Mouse (Mus musculus) heart, adult 2 months (tissue): ENCODE measurements around the gene St7l. TPM values are rescaled to one million over a fixed set of nuclear protein-coding genes. Genes with fewer than 3 reads are reported as not detected.
A peak's percentile ranks its signal among the peaks of the same experiment; 100 is the strongest.

Experiments
- DNase-seq, 2 experiments: peaks; one replicate each; pipeline ENCODE4 v3.0.0; 2021
- H3K27ac ChIP-seq: fragments of 200-600 bp; 2 replicates; pipeline ENCODE4 v1.8.1; 2022
- H3K27me3 ChIP-seq: fragments of 200-500 bp; 2 replicates; pipeline ENCODE4 v1.6.1; 2012; ENCODE audit warnings: mild to moderate bottlenecking, low read length, inconsistent platforms, mixed read lengths; ENCODE audit not compliant: control insufficient read depth, insufficient read depth
- H3K36me3 ChIP-seq: fragments of 200-500 bp; 2 replicates; pipeline ENCODE4 v1.6.1; 2012; ENCODE audit warnings: low read length, inconsistent platforms; ENCODE audit not compliant: control insufficient read depth, insufficient read depth
- H3K4me1 ChIP-seq: fragments of 200-500 bp; 2 replicates; pipeline ENCODE4 v1.6.1; 2011; ENCODE audit warnings: low read length; ENCODE audit not compliant: control insufficient read depth, insufficient read depth
- H3K4me3 ChIP-seq: fragments of 200-600 bp; 2 replicates; pipeline ENCODE4 v1.8.1; 2022
- H3K79me2 ChIP-seq: fragments of 200-500 bp; replicated peaks from 2 replicates; pipeline ENCODE4 v1.6.1; 2012; ENCODE audit warnings: mild to moderate bottlenecking, inconsistent platforms, low read length, moderate library complexity, mixed read lengths; ENCODE audit not compliant: control insufficient read depth, insufficient read depth
- H3K9ac ChIP-seq: fragments of 200-500 bp; 2 replicates; pipeline ENCODE4 v1.6.1; 2012; ENCODE audit warnings: low read depth, mild to moderate bottlenecking, control low read depth, inconsistent platforms, low read length, mixed read lengths
- CTCF ChIP-seq: fragments of 200-600 bp; IDR thresholded peaks from 2 replicates; pipeline ENCODE4 v1.8.1; 2022; ENCODE audit warnings: antibody characterized with exemption, mild to moderate bottlenecking, moderate library complexity
- EP300 ChIP-seq: fragments of 200-500 bp; IDR thresholded peaks from 2 replicates; pipeline ENCODE4 v1.6.1; 2011; ENCODE audit warnings: low read depth, low read length, control low read depth; ENCODE audit not compliant: insufficient read depth
- POLR2A ChIP-seq: fragments of 200-500 bp; IDR thresholded peaks from 2 replicates; pipeline ENCODE4 v1.6.1; 2011; ENCODE audit warnings: mild to moderate bottlenecking, low read depth, low read length, control low read depth; ENCODE audit not compliant: insufficient read depth
- WGBS: fragments of 180-500 bp; shearing (Covaris S2); methylation state at CpG from one replicate; pipeline ENCODE4 v1.1.7; 2018; 5-methylcytosine and 5-hydroxymethylcytosine counted together
- intact Hi-C: fragments of 180-260 bp; cut with DNase I; formaldehyde crosslinking; loops from one replicate; pipeline ENCODE4 v1.15.1; 2025
- polyA plus RNA-seq: library from polyadenylated mRNA; depleted of rRNA; stranded (reverse); fragments of >200 nt; gene quantifications from 2 replicates; pipeline ENCODE4 v1.2.3, GENCODE M21; 2012; rRNA removed
- total RNA-seq, 2 experiments: library from RNA; stranded (reverse); gene quantifications; 2 replicates each; pipeline ENCODE4 v1.2.3; 2021

Gene St7l
- total and polyA plus RNA-seq, 3 experiments: 3.7 to 19.3 (median 16.7) TPM

DNA sequence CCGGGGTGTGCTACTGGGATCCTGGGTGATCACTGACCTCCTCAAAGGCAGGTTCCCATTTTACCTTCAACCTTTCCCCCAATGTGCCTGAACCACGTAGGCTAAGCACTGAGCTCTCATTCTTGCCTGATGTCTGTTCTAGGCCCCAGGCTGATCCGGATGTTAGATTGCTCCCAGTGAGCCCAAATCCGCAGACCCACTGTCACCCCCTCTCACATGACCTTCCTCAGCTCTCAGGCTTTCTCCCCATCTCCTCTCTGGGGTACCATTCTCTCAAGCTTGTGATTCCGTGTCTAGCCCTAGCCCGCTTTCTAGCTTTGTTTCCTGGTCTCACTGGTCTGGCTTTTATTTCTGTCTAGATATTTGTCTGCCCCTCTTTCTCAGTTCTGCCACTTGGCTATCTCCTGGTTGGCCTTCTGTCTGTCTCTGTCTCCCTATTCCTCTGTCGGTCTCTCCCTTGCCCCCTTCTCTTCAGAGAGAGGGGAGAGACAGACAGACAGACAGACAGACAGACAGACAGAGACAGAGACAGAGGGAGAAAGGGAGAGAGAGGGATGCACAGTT lies 102.3 kb downstream of the St7l start:
- Histone ChIP-seq H3K79me2 (no peaks in the 10 kb centered on the region), H3K36me3 (no peaks in the 10 kb centered on the region), H3K4me3 (no peak overlapping the region), H3K27ac (no peak overlapping the region), H3K9ac (no peak overlapping the region), H3K27me3 (peaks cover 12% of the 10 kb centered on the region), H3K4me1 (no peaks in the 10 kb centered on the region)
- intact Hi-C loops: loop anchor here (5.0 kb wide), 2 partner anchors 99 to 179 kb away; partner anchors contain the start of gene Rhoc
- 83% methylated on average over 7 of the region's 7 CpGs for WGBS
- DNase-seq: no peak
- TF ChIP-seq EP300 (no peak), POLR2A (no peak), CTCF (no peak)

GRCm38 (mm10) chr3:104967548-104968300 lies 103.9 kb downstream of the St7l start:
- Histone ChIP-seq H3K4me3 (peak overlapping the region; percentile 71), H3K4me1 (no peaks in the 10 kb centered on the region), H3K27ac (peak overlapping the region; percentile 77), H3K79me2 (no peaks in the 10 kb centered on the region), H3K27me3 (no peaks in the 10 kb centered on the region), H3K9ac (peak overlapping the region; percentile 83), H3K36me3 (no peaks in the 10 kb centered on the region)
- intact Hi-C loops: loop anchor here (2.0 to 5.0 kb wide), 3 partner anchors 100 to 253 kb away; partner anchors contain the start of gene Rhoc
- 2% methylated on average over 49 of the region's 49 CpGs for WGBS
- peak; percentile 91 to 96 for DNase-seq
- TF ChIP-seq CTCF (peak; percentile 96), EP300 (no peak)

Other genes starting within 250 kb of the St7l start
- 100 to 1,000 TPM; 157 to 177 TPM for gene Slc16a1, start 225.3 kb upstream of the St7l start, total RNA-seq
- 91.9 and 179 TPM in 2 replicates for gene Slc16a1, start 225.3 kb upstream of the St7l start, polyA plus RNA-seq
- 10 to 100 TPM; 17.5 to 20.1 TPM for gene Ppm1j, start 82.9 kb upstream of the St7l start, total RNA-seq
- gene Ppm1j, start 82.9 kb upstream of the St7l start, polyA plus RNA-seq: 42.4 and 47.6 TPM in 2 replicates
- gene Fam19a3, start 82.2 kb upstream of the St7l start, total RNA-seq: 1 to 10 TPM; 1.2 to 1.4 TPM
- 2.4 and 3.4 TPM in 2 replicates for gene Fam19a3, start 82.2 kb upstream of the St7l start, polyA plus RNA-seq
- gene Rhoc, start 75.6 kb upstream of the St7l start, total RNA-seq: 10 to 100 TPM; 83.8 to 89.9 TPM
- 85.3 and 101 TPM in 2 replicates for gene Rhoc, start 75.6 kb upstream of the St7l start, polyA plus RNA-seq
- gene Mov10, start 45.4 kb upstream of the St7l start, total RNA-seq: 1 to 10 TPM; 4.6 to 5.9 TPM
- gene Mov10, start 45.4 kb upstream of the St7l start, polyA plus RNA-seq: 5.7 and 7.4 TPM in 2 replicates
- 10 to 100 TPM; 30.1 to 36.6 TPM for gene Capza1, start 500 bp downstream of the St7l start, total RNA-seq
- gene Capza1, start 500 bp downstream of the St7l start, polyA plus RNA-seq: 18.3 and 32.1 TPM in 2 replicates
- under 1 TPM; 0.76 to 0.77 TPM for gene Wnt2b, start 97.9 kb downstream of the St7l start, total RNA-seq
- 0.51 and 0.94 TPM in 2 replicates for gene Wnt2b, start 97.9 kb downstream of the St7l start, polyA plus RNA-seq
- 10 to 100 TPM; 15.3 to 20.9 TPM for gene Cttnbp2nl, start 189.1 kb downstream of the St7l start, total RNA-seq
- gene Cttnbp2nl, start 189.1 kb downstream of the St7l start, polyA plus RNA-seq: 3.9 and 4.1 TPM in 2 replicates
- gene 4930564D02Rik, start 202.8 kb downstream of the St7l start, total RNA-seq: not detected
- not detected in 2 replicates for gene 4930564D02Rik, start 202.8 kb downstream of the St7l start, polyA plus RNA-seq